Mouse (Mus musculus) testis, adult 2 months (tissue): ENCODE results near the gene Rad51b.

Experiments
- CTCF ChIP-seq: fragments of 200-500 bp; IDR thresholded peaks from 2 replicates; pipeline ENCODE4 v1.5.1; 2012; ENCODE audit warnings: low read depth, mild to moderate bottlenecking, inconsistent platforms, low read length, moderate library complexity; ENCODE audit not compliant: control insufficient read depth, insufficient read depth, insufficient replicate concordance
- POLR2A ChIP-seq: fragments of 200-500 bp; IDR thresholded peaks from 2 replicates; pipeline ENCODE4 v1.6.1; 2012; ENCODE audit warnings: low read depth, mild to moderate bottlenecking, inconsistent platforms, low read length, moderate library complexity; ENCODE audit not compliant: control insufficient read depth

DNA sequence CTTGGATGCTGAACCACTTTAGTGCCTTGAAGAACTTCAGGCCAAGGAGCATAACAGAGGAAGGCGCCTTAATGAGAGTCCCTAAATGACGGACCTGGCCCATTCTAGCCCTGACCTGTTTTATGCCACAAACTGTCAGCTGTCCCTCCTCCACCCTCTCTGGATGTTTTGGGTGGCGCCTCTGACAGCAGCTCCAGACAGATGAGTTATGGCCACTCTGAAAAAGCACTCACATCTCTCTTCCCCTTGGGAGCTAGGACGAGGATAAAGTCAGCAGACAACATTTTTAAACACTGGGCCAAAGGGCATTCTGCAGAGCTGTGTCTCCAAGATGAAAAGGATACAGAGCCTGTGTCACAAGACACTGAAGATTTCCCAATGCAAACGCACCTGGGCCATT, 459.3 kb downstream of the Rad51b start:
- no peak for TF ChIP-seq CTCF
- TF ChIP-seq POLR2A, result no peak
